Mouse (Mus musculus) sigmoid colon, adult 10 weeks (tissue): Measurements from ENCODE around the gene Ccdc124. TPM values are rescaled to one million over a fixed set of nuclear protein-coding genes. Genes with fewer than 3 reads are reported as not detected.

Experiments
- polyA plus RNA-seq: library from polyadenylated mRNA; stranded (reverse); fragments of 350-450 nt; fragmentation: Illumina TruSeq; extraction: RNeasy Lipid Tissue Mini Kit (QIAGEN cat#74804); gene quantifications from one replicate; pipeline ENCODE4 v1.2.3, GENCODE M21; 2014; ENCODE audit warnings: low read depth, low replicate concordance

Gene Ccdc124
- not detected for polyA plus RNA-seq

DNA sequence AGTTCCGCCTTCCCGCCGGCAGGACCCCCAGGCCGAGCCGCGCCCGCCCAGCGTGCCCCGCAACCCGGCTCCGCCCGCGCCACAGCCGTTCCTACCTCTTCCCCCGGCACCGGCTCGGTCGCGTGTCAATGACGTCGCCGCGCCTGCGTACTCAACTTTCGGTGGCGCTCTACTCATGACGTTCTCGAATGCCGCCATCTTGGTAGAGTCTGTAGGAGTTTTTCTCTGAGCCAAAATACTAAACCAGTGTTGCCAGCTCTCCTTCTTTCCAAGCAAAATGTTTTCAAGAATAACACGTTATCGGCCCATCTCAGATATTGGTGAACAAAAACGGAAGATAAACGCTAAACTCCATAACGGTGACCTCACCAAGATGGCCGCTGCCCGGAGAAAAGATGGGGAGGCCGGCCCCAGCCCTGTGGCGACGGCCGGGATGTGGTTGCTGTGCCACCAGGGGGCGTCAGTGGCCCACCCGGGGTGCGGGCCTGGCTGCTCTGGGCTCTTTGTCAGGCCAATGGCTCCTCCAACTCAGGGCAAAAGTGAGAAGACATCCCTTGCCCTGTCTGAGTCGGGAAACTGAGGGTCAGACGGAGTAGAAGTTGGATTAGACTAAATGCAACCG, at the start of gene Ccdc124:
Gene Ccdc124 (minus strand): TSS at position 572 of the 622 bp plus-strand sequence.

GRCm38 (mm10) chr8:70905831-70906736, 32.3 kb upstream of the Ccdc124 start, which contains the start of gene Map1s:
TSS of gene Map1s (plus strand) at chr8:70905932.

DNA sequence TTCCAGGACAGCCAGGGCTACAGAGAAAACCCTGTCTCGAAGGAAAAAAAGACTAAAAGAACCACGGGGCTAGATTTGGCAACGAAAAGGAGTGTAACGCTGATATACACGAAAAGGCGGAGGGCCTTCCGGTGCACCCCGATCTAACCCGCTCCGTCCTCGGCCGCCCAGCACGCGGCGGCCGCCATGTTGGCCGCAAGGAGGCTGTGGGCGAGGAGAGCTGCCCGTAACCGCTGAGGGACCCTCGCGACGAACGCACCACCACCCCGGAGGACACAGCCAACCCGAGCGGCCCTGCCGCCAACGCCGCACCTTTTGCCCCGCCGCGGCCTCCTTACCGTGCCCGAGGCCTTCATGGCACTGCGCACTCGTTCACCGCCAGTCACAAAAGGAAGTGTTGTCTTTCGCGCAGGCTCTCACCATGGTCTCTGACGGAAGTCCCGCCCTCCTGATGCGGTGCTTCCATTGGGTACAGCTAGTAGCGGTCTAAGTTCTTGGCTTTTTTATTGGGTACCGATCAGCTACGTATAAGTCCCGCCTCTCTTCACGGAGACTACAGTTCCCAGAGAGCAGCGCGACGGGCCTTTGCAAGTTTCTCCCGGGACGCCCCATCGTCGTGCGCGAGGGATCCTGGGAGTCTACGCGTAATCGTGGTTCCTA, 23.4 kb upstream of the Ccdc124 start, which contains the start of gene Rpl18a:
Gene Rpl18a (minus strand): TSS at position 392 of the 660 bp plus-strand sequence.

GRCm38 (mm10) chr8:70892022-70892895, 18.5 kb upstream of the Ccdc124 start, which contains the start of gene Slc5a5:
TSS of gene Slc5a5 (minus strand) at chr8:70892757.

DNA sequence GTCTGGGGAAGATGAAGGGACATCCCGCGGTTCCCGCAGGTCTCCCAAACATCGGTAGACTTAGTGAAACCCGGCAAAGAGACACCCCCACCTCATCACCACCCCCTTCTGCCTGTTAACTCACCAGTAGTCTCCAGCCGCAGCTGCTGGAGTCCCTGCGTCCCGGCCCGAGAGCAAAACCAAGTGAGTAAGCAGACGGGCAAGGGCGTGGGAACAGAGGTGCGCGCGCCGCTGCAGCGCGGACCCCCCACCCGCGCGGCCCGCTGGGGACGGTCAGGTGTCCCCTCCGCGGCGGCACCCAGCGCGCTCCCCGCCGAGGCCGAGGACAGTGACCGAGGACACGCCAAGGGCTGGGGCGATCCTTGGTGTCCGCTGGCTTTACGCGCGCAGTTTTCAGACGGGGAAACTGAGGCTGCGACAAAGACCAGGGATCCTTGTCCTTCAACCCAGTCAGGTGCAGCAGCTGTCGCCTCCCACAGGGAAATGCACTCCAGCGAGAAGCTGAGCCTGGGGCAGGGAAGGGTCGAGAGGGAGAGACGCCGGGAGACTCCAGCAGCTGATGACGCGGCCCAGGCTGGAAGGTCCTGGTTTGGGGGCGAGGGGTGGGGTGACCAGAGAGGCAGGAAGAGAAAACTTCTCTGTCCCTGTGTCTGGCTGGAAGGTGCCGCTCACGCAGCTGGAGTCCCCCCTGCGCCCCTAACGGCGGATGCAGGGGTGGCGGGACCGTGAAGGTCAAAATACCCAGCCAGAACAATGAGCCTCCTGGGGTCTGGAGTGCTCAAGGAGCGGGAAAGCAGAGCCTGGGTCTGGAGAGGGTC, 10.7 kb downstream of the Ccdc124 start, which contains the start of gene Kcnn1:
Gene Kcnn1 (minus strand): TSS at position 435 of the 818 bp plus-strand sequence.

DNA sequence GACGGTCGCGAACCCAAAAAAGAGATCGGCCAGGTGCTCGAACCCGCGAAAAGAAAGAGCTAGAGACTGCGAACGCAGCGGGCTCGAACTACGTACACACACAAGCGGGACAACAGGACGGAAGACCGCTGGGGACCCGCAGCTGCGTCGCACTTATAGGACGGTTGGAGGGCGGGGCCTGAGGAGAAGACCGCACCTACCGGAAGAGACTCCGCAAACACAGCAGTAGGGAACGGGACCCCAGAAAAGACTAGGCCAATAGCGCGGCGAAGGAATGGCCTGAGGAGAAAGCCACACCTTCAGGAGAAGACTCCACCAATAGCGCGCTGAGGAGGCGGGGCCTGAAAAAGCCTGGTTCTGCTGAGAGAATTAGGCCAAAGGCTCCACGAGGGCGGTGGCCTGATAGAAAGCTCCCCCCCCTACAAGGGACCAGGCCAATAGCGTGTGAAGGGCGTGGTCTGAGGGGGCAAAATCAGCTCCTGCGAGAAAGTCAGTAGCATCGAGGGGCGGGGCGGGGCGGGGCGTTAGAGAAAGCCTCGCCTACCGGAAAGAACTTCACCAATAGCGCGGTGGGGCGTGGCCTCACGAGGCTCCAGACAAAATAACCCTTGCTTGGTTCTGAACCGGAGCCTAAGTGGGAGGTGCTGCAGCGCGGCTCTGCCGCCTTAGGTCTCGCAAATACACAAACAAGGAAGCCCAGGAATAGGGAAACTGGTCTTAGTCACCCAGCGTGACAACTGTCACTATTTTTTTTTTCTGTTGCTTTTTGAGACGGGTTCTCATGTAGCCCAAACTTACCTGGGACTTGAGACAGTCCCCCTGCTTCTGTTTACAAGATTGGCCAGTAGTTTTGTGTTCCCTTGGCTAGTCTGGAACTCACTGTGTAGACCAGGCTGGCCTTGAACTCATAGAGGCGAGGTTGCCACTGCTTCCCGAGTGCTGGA, 34.1 kb downstream of the Ccdc124 start, which contains the start of gene Arrdc2:
Gene Arrdc2 (minus strand): TSS at position 313 of the 944 bp plus-strand sequence.

Other genes with a start within 250 kb of the Ccdc124 start
- not detected for gene Gdf15, start 241.5 kb downstream of the Ccdc124 start, polyA plus RNA-seq
- gene Pgpep1, start 213.5 kb downstream of the Ccdc124 start, polyA plus RNA-seq, result 13.4 TPM
- gene Lsm4, start 200.7 kb downstream of the Ccdc124 start, polyA plus RNA-seq, result not detected
- 44.0 TPM for gene Jund, start 175.0 kb downstream of the Ccdc124 start, polyA plus RNA-seq
- gene Iqcn, start 170.5 kb downstream of the Ccdc124 start, polyA plus RNA-seq, result not detected
- 31.1 TPM for gene Gm3336, start 155.4 kb downstream of the Ccdc124 start, polyA plus RNA-seq
- 0.19 TPM for gene Pde4c, start 150.2 kb downstream of the Ccdc124 start, polyA plus RNA-seq
- gene Rab3a, start 119.3 kb downstream of the Ccdc124 start, polyA plus RNA-seq, result 1.7 TPM
- gene Mpv17l2, start 113.0 kb downstream of the Ccdc124 start, polyA plus RNA-seq, result 1.7 TPM
- 1.5 TPM for gene Pik3r2, start 97.2 kb downstream of the Ccdc124 start, polyA plus RNA-seq
- gene Mast3, start 68.9 kb downstream of the Ccdc124 start, polyA plus RNA-seq, result 1.9 TPM
- not detected for gene Il12rb1, start 65.5 kb downstream of the Ccdc124 start, polyA plus RNA-seq
- 3.8 TPM for gene Arrdc2, start 34.2 kb downstream of the Ccdc124 start, polyA plus RNA-seq
- not detected for gene Kcnn1, start 10.7 kb downstream of the Ccdc124 start, polyA plus RNA-seq
- gene Slc5a5, start 18.8 kb upstream of the Ccdc124 start, polyA plus RNA-seq, result not detected
- gene Rpl18a, start 23.5 kb upstream of the Ccdc124 start, polyA plus RNA-seq, result 55.6 TPM
- 1.5 TPM for gene Map1s, start 32.0 kb upstream of the Ccdc124 start, polyA plus RNA-seq